Mouse (Mus musculus): ENCODE measurements at regions not wholly inside any gene's neighbourhood (a gene's known extent, or its start where the extent isn't known, plus 50 kb on each side); places are given as distances from the start of the nearest gene placed in this dataset.

DNA sequence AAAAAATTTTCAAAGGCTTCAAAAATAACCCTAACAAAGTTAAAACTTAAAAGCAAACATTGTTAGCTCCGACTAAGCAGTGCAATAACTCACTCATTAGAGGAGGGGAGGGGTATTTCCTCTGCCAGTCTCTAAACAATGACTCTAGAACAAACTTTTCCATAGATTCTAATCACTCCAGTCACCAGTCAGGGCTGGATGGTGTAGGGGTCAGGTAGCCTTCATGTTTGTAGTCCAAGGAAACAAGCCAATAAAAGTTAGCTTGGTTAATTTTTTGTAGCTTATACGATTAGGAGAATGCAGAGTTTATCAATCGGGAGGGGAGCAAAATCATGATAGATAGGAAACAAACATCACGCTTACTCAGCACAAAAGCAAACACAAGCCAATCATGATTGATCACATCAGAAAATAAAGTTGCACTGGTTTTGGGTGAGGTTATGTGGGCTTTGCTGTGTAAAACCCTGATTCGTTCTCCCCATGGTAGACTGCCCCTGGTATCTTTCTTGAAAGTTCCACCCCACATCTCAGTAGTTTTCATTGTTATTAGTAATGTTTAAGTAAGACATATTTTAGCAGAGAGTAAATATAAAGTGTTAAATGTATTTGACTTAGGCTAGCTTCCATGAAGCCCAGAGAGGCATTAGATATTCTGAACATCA lies 304.6 kb upstream of the Fam241a start:
- Histone ChIP-seq H3K27ac (ENCODE audit: insufficient read depth, low read length) (no peak overlapping the region), H3K4me1 (ENCODE audit: control insufficient read depth, insufficient read depth, insufficient read length) (no peaks in the 10 kb centered on the region), H3K4me3 (ENCODE audit: extremely low read depth, insufficient read depth, insufficient read length) (no peak overlapping the region), H3K27me3 (ENCODE audit: control insufficient read depth, insufficient read depth, low read length) (no peaks in the 10 kb centered on the region), H3K36me3 (ENCODE audit: control insufficient read depth, insufficient read depth, low read length) (no peaks in the 10 kb centered on the region)
- DNase-seq (ENCODE audit: low read depth in 1 of 2, low spot score in 2 of 2), result no peak
- WGBS, result 84% methylated on average over 5 of the region's 5 CpGs
- no peak for TF ChIP-seq POLR2A (IDR thresholded peaks at IDR 0.05; ENCODE audit: low read depth, low read length)
- no peak for TF ChIP-seq CTCF (IDR thresholded peaks at IDR 0.05; ENCODE audit: extremely low read depth, insufficient read depth, insufficient read length, insufficient replicate concordance)

DNA sequence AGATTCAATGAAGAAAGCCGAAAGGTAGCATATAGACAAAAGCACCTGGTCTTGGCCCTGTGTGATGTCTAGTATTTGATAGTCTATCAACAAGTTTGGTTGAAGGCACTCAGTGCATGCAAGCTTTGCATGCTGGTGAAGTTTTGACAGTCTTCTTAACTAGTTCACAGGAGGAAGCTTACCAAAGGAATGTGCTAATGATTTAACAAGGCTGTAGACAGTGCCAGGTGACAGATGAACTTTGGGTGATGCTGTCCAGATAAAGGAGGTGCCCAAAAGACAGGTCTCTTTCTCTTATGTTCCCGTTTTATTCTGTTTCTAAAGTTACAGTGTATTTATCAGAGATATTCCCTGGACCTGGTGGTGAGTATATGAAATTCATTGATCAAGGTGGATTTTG lies 303.3 kb upstream of the Fam241a start:
- 91% methylated on average over 2 of the region's 2 CpGs for WGBS

DNA sequence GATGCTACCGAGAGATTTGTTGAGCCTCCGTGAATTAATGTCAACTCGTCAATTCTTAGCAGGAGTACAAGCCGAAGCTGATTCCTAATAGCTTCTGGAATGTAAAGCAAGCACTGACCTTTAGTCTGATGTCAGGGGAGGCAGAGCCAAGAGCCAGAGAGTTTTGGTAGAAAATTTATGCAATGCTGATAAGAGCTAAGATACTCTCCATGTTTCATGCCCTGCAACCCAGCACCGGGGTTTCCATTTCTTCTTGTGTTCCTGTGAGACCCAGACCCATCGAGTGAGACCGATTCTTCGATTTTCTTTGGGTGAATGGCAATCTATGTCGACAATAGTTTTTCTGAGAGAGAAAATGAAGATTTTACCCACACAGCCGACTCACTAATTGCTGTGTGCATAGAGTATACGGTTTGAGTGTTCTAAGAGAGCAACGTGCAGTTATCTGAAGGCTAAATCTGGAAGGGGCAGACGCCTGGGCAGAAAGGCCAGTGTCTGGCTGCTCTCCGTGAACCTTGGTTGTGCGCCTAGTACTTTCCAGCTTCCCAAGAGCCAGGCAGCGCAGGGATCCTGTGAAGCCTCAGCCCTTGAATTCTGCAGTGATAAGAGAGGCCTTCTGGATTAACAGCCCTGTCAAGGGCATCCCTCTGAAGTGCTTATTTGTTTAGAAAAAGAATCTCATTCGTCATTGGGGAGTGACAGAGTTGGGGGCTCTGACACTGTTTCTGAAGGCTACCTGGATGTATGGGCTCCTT lies 296.1 kb upstream of the Fam241a start:
- no peaks in the 10 kb centered on the region for H3K4me1 ChIP-seq (ENCODE audit: control insufficient read depth, insufficient read depth, insufficient read length)
- no peak for DNase-seq (ENCODE audit: low read depth in 1 of 2, low spot score in 2 of 2)
- no peak overlapping the region for H3K27ac ChIP-seq (ENCODE audit: insufficient read depth, low read length)
- no peak for TF ChIP-seq CTCF (IDR thresholded peaks at IDR 0.05; ENCODE audit: extremely low read depth, insufficient read depth, insufficient read length, insufficient replicate concordance)
- no peak for TF ChIP-seq POLR2A (IDR thresholded peaks at IDR 0.05; ENCODE audit: low read depth, low read length)
- WGBS, result 88% methylated on average over 17 of the region's 17 CpGs
- H3K4me3 ChIP-seq (ENCODE audit: extremely low read depth, insufficient read depth, insufficient read length), result no peak overlapping the region
- no peaks in the 10 kb centered on the region for H3K27me3 ChIP-seq (ENCODE audit: control insufficient read depth, insufficient read depth, low read length)
- H3K36me3 ChIP-seq (ENCODE audit: control insufficient read depth, insufficient read depth, low read length), result no peaks in the 10 kb centered on the region

More for the DNA sequence above, 303.3 kb upstream of the Fam241a start:
- Histone ChIP-seq H3K4me3 (ENCODE audit: extremely low read depth, insufficient read depth, insufficient read length) (no peak overlapping the region), H3K4me1 (ENCODE audit: control insufficient read depth, insufficient read depth, insufficient read length) (no peaks in the 10 kb centered on the region), H3K27me3 (ENCODE audit: control insufficient read depth, insufficient read depth, low read length) (no peaks in the 10 kb centered on the region), H3K27ac (ENCODE audit: insufficient read depth, low read length) (no peak overlapping the region), H3K36me3 (ENCODE audit: control insufficient read depth, insufficient read depth, low read length) (no peaks in the 10 kb centered on the region)
- TF ChIP-seq CTCF (IDR thresholded peaks at IDR 0.05; ENCODE audit: extremely low read depth, insufficient read depth, insufficient read length, insufficient replicate concordance) (no peak), POLR2A (IDR thresholded peaks at IDR 0.05; ENCODE audit: low read depth, low read length) (no peak)
- DNase-seq (ENCODE audit: low read depth in 1 of 2, low spot score in 2 of 2), result no peak

DNA sequence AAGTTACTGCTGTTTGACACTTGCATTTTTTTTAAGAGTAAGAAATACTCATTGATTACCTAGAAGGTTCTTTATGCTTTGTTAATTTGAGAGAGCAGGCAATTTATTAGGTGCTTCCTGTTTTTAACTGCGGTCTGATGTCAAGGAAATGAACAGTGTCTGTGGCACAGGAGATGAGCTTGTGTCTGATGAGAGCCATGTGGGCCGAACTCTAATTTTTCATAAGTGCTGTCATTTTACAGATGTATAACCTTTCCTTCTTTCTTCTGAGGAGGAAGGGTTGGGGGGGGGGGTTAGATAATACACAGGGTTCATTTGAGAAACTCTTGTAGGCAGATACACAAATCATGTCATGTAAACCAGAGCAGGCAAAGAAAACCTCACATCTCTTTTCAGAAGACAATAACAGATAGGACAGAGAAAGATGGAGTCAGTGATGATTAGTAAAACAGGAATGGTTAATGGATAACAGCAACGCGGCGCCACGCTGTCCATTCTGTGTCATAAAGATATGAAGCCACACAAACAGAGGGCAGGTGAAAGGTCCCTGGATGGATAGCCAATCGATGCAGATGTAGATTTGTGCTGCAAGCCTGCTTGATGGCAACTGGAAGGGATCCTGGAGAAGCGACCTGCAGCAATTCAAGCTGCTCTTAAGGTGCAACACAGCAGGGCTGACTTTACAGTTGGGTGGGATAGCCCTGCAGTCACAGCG lies 291.4 kb upstream of the Fam241a start:
- WGBS, result 75% methylated on average over 9 of the region's 9 CpGs
- no peak for DNase-seq (ENCODE audit: low read depth in 1 of 2, low spot score in 2 of 2)
- H3K27me3 ChIP-seq (ENCODE audit: control insufficient read depth, insufficient read depth, low read length), result no peaks in the 10 kb centered on the region
- no peak overlapping the region for H3K27ac ChIP-seq (ENCODE audit: insufficient read depth, low read length)
- H3K4me3 ChIP-seq (ENCODE audit: extremely low read depth, insufficient read depth, insufficient read length), result no peak overlapping the region
- H3K4me1 ChIP-seq (ENCODE audit: control insufficient read depth, insufficient read depth, insufficient read length), result no peaks in the 10 kb centered on the region
- TF ChIP-seq POLR2A (IDR thresholded peaks at IDR 0.05; ENCODE audit: low read depth, low read length) (no peak), CTCF (IDR thresholded peaks at IDR 0.05; ENCODE audit: extremely low read depth, insufficient read depth, insufficient read length, insufficient replicate concordance) (no peak)
- H3K36me3 ChIP-seq (ENCODE audit: control insufficient read depth, insufficient read depth, low read length), result no peaks in the 10 kb centered on the region

DNA sequence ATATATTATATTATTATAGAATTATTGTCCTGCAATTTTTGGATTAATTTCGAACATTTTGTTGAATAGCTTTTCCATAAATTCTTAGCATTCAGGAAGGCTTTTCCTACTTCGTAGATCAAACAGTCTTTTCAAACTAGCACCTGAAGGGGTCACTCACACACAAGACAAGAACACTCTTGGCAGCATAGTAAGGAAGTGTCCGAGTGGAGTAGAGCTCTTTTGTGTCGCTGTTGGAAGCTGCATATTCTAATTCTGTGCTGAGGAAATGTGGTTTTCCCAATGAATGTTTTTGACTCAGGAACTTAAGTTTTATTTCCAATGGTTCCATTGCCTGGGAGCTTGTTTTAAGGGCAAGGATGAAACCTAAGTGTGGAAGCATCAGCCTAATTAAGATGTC lies 290.2 kb upstream of the Fam241a start:
- Histone ChIP-seq H3K27ac (ENCODE audit: insufficient read depth, low read length) (no peak overlapping the region), H3K36me3 (ENCODE audit: control insufficient read depth, insufficient read depth, low read length) (no peaks in the 10 kb centered on the region), H3K27me3 (ENCODE audit: control insufficient read depth, insufficient read depth, low read length) (no peaks in the 10 kb centered on the region), H3K4me1 (ENCODE audit: control insufficient read depth, insufficient read depth, insufficient read length) (no peaks in the 10 kb centered on the region), H3K4me3 (ENCODE audit: extremely low read depth, insufficient read depth, insufficient read length) (no peak overlapping the region)
- no peak for TF ChIP-seq POLR2A (IDR thresholded peaks at IDR 0.05; ENCODE audit: low read depth, low read length)
- no peak for TF ChIP-seq CTCF (IDR thresholded peaks at IDR 0.05; ENCODE audit: extremely low read depth, insufficient read depth, insufficient read length, insufficient replicate concordance)
- 12% methylated on average over 4 of the region's 4 CpGs for WGBS
- DNase-seq (ENCODE audit: low read depth in 1 of 2, low spot score in 2 of 2), result no peak

DNA sequence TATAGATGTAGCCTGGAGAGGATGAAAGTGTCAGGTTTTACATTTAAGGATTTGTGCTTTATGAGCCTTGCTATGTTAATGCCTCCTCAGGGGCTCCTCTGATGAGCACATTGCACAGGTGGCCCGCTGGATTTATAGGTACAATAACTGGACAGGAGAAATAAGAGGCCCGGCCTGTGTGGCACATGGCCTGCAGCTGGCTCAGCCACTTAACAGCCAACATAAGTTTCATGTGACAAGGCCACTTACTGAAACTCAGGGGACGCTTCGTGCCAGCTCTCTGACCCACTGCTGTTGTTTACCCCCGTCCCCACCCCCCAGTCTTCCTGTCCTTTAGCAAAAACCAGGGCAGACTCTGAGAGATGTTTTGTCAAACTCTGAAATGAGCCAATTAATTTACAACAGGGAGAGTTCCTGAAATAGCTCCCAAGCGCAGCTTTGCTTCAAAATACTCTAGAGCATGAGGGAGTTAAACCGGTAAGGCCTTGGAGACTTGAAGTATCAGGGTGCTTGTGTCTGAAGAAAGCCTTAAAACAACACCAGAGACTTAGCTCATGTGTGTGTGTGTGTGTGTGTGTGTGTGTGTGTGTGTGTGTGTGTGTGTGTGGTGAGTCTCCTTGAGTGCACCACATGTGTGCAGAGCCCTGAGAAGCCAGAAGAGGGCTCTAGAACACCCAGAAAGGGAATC lies 285.2 kb upstream of the Fam241a start:
- H3K4me1 ChIP-seq (ENCODE audit: control insufficient read depth, insufficient read depth, insufficient read length), result no peaks in the 10 kb centered on the region
- H3K4me3 ChIP-seq (ENCODE audit: extremely low read depth, insufficient read depth, insufficient read length), result no peak overlapping the region
- H3K36me3 ChIP-seq (ENCODE audit: control insufficient read depth, insufficient read depth, low read length), result no peaks in the 10 kb centered on the region
- no peaks in the 10 kb centered on the region for H3K27me3 ChIP-seq (ENCODE audit: control insufficient read depth, insufficient read depth, low read length)
- 85% methylated on average over 7 of the region's 7 CpGs for WGBS
- no peak for DNase-seq (ENCODE audit: low read depth in 1 of 2, low spot score in 2 of 2)
- no peak overlapping the region for H3K27ac ChIP-seq (ENCODE audit: insufficient read depth, low read length)
- TF ChIP-seq POLR2A (IDR thresholded peaks at IDR 0.05; ENCODE audit: low read depth, low read length) (no peak), CTCF (IDR thresholded peaks at IDR 0.05; ENCODE audit: extremely low read depth, insufficient read depth, insufficient read length, insufficient replicate concordance) (no peak)

Measured in spleen, adult 2 months (tissue).